Mouse (Mus musculus) cerebellum, adult 2 months (tissue): ENCODE measurements at regions not wholly inside any gene's neighbourhood (a gene's known extent, or its start where the extent isn't known, plus 50 kb on each side); places are given as distances from the start of the nearest gene placed in this dataset.

Experiments used
- CTCF ChIP-seq: fragments of 200-500 bp; IDR thresholded peaks from 2 replicates; pipeline ENCODE4 v1.5.1; 2011; ENCODE audit warnings: low read depth, mild to moderate bottlenecking, control low read depth, low read length, moderate library complexity, borderline replicate concordance; ENCODE audit not compliant: insufficient read depth
- POLR2A ChIP-seq: fragments of 200-500 bp; IDR thresholded peaks from 2 replicates; pipeline ENCODE4 v1.6.1; 2011; ENCODE audit warnings: low read length, control low read depth, borderline replicate concordance; ENCODE audit not compliant: insufficient read depth

GRCm38 (mm10) chr11:90741952-90742617 lies 53.9 kb upstream of the Tom1l1 start:
- no peak for TF ChIP-seq CTCF
- no peak for TF ChIP-seq POLR2A
